Mouse (Mus musculus): ENCODE data around the gene Cyb5d1.

GRCm38 (mm10) chr11:69364376-69364775 is 31.1 kb downstream of the Cyb5d1 start:
- TF ChIP-seq CTCF (conservative IDR thresholded peaks at IDR 0.05; ENCODE audit: insufficient read depth, insufficient read length, low read depth, low read length) (0 out of 2 replicates have a peak, but pooled peaks have one; percentile 1), POLR2A (IDR thresholded peaks at IDR 0.05; ENCODE audit: low read depth, low read length) (no peak)
